Comparison of ENCODE assay signal across 19 mouse cellular contexts in the genomic region with DNA sequence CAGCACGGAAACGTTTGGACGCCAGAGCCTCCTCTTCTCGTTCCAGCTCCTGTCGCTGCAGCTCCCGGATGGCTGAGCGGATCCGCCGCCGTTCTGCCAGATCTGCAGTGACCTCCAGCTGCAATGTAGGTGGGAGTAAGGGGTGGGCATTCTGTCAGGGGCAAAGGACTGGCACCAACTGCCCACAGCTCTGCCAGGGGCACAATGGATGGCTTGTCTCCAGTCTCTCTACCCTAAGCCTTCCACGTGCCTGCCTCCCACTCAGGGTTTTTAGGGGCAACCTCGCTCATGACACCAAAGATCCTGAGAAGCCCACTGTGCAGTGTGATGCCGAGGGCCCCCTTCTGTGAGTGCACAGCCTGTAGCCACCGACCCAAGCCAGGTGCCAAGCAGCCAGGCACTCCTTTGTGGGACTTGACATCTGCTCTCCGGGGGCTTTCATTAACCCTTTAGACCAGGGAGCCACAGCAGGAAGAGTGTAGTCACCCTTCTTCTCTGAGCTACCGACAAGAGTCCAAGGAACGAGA. TPM values are rescaled to one million over a fixed set of nuclear protein-coding genes. Genes with fewer than 3 reads are reported as not detected.
A peak's percentile ranks its signal among the peaks of the same experiment; 100 is the strongest.
DNase-seq lines count a peak whose midpoint lies in the region; ATAC-seq lines count a peak whose summit lies in the region.
"Had no signal": no experiment of that assay in that cellular context is flagged by ENCODE, and none has a peak within 500 bp of the region (broad histone marks: within the 10 kb centered on the region; RNA-seq: fewer than 3 reads in every experiment).

No protein-coding gene starts in this region.

- no peaks in the 10 kb centered on the region for H3K27me3 ChIP-seq in heart, embryonic 11.5 days (ENCODE audit: control insufficient read depth, insufficient read depth, low read length)
- H3K27me3 ChIP-seq: forebrain, embryonic 15.5 days; hindbrain, embryonic 15.5 days had no signal

- H3K4me3 ChIP-seq in heart, embryonic 11.5 days (ENCODE audit: low read depth, low read length): no peak overlapping the region
- H3K4me3 ChIP-seq: forebrain, embryonic 15.5 days; heart, embryonic 10.5 days; hindbrain, embryonic 15.5 days had no signal

- H3K36me3 ChIP-seq in heart, embryonic 11.5 days (ENCODE audit: control insufficient read depth, insufficient read depth, low read length): peaks cover 43% of the 10 kb centered on the region
- H3K36me3 ChIP-seq: forebrain, embryonic 15.5 days; hindbrain, embryonic 15.5 days had no signal

- no peak overlapping the region for H3K27ac ChIP-seq in heart, embryonic 11.5 days (ENCODE audit: low read depth, low read length)
- H3K27ac ChIP-seq: forebrain, embryonic 15.5 days; heart, embryonic 10.5 days; hindbrain, embryonic 15.5 days; macrophage had no signal

- no peak overlapping the region for H3K4me2 ChIP-seq in heart, embryonic 11.5 days
- H3K4me2 ChIP-seq: forebrain, embryonic 15.5 days; hindbrain, embryonic 15.5 days had no signal

- WGBS in heart, embryonic 11.5 days (ENCODE audit: insufficient replicate concordance): 89% methylated on average over 17 of the region's 17 CpGs

- no peaks in the 10 kb centered on the region for H3K9me3 ChIP-seq in heart, embryonic 11.5 days (replicated peaks; ENCODE audit: control insufficient read depth, low read length)
- H3K9me3 ChIP-seq: forebrain, embryonic 15.5 days; heart, embryonic 10.5 days; hindbrain, embryonic 15.5 days had no signal

- peaks cover 27% of the 10 kb centered on the region for H3K4me1 ChIP-seq in heart, embryonic 11.5 days (ENCODE audit: control insufficient read depth, insufficient read depth, low read length)

- no peak overlapping the region for H3K9ac ChIP-seq in heart, embryonic 11.5 days (ENCODE audit: low read depth, low read length)
- H3K9ac ChIP-seq: forebrain, embryonic 15.5 days; hindbrain, embryonic 15.5 days had no signal

- no peak for ATAC-seq in cerebellum, adult (ENCODE audit: insufficient number of reproducible peaks, low FRiP score, low TSS enrichment)
- no peak for ATAC-seq in heart, embryonic 11.5 days (replicated peaks; ENCODE audit: insufficient number of reproducible peaks, low FRiP score, low TSS enrichment)
- ATAC-seq: forebrain, embryonic 15.5 days; lung, postnatal 0 days had no signal

- peak; percentile 23 for DNase-seq in cerebellum, adult 11-12 months
- peak; percentile 91 for DNase-seq in heart, adult 11 months
- peak; percentile 26 for DNase-seq in kidney, postnatal 10 days
- no peak for DNase-seq in kidney, adult 11 months
- DNase-seq in skeletal muscle tissue, adult 2 months (ENCODE audit: low read depth, low spot score): peak; percentile 1
- DNase-seq in gastrocnemius, postnatal 4 days (ENCODE audit: low spot score in 2 of 2): no peak
- DNase-seq: adrenal gland, postnatal 10 days; gastrocnemius, postnatal 14 days; heart, postnatal 14 days; kidney, adult 9 months; layer of hippocampus, adult 9-11 months; liver had no signal

RNA-seq across cellular contexts. Expression of gene Smtn, which starts 6.9 kb away (rescaled TPM):
- 66.9 and 72.9 TPM in 2 replicates for polyA plus RNA-seq in heart, embryonic 11.5 days (2014; fragmentation: Nextera tagmentation; extraction: Ambion mirVana)
- total RNA-seq in gastrocnemius, postnatal 4 days (2021): 100 to 1,000 TPM; 283 to 313 TPM

RNA-seq across cellular contexts. Expression of gene Selenom, which starts 19.0 kb away (rescaled TPM):
- polyA plus RNA-seq in heart, embryonic 11.5 days (2014; fragmentation: Nextera tagmentation; extraction: Ambion mirVana): 122 and 127 TPM in 2 replicates
- 10 to 100 TPM; 85.5 to 88.7 TPM for total RNA-seq in gastrocnemius, postnatal 4 days (2021)

RNA-seq across cellular contexts. Expression of gene Inpp5j, which starts 28.8 kb away (rescaled TPM):
- 6.5 and 7.0 TPM in 2 replicates for polyA plus RNA-seq in heart, embryonic 11.5 days (2014; fragmentation: Nextera tagmentation; extraction: Ambion mirVana)
- total RNA-seq in gastrocnemius, postnatal 4 days (2021): 1 to 10 TPM in 1 of 2 experiments, under 1 TPM in 1; 0.65 to 1.5 TPM

RNA-seq across cellular contexts. Expression of gene Pla2g3, which starts 45.4 kb away (rescaled TPM):
- polyA plus RNA-seq in heart, embryonic 11.5 days (2014; fragmentation: Nextera tagmentation; extraction: Ambion mirVana): 0.26 and 0.39 TPM in 2 replicates
- under 1 TPM in 1 of 2 experiments, not detected in 1; 0.10 TPM for total RNA-seq in gastrocnemius, postnatal 4 days (2021)
- polyA plus RNA-seq: macrophage had no signal

Comparison
In these comparisons a context has a peak if more than half of its experiments do, and no peak if none do; other contexts are left out.
1. DNase-seq: peak in cerebellum, adult 11-12 months (single experiment), heart, adult 11 months (single experiment), kidney, postnatal 10 days (single experiment) and skeletal muscle tissue, adult 2 months (single experiment); none in kidney, adult 11 months (single experiment) and gastrocnemius, postnatal 4 days (0 of 2).